Mouse (Mus musculus): ENCODE results near the gene Vash2. TPM values are rescaled to one million over a fixed set of nuclear protein-coding genes. Genes with fewer than 3 reads are reported as not detected.

Vash2 gene
- polyA plus RNA-seq, 1 experiment from 2014 or later, result 1.5 TPM

Other genes with a start within 250 kb of the Vash2 start
- 3.6 and 4.5 TPM in 2 replicates for gene Rps6kc1, start 67.5 kb downstream of the Vash2 start, polyA plus RNA-seq (2015; fragmentation: Nextera tagmentation; extraction: Ambion mirVana)
- 16.4 and 17.0 TPM in 2 replicates for gene Angel2, start 54.2 kb downstream of the Vash2 start, polyA plus RNA-seq (2015; fragmentation: Nextera tagmentation; extraction: Ambion mirVana)
- 4.3 and 5.0 TPM in 2 replicates for gene Flvcr1, start 46.9 kb upstream of the Vash2 start, polyA plus RNA-seq (2015; fragmentation: Nextera tagmentation; extraction: Ambion mirVana)
- gene Spata45, start 57.3 kb upstream of the Vash2 start, polyA plus RNA-seq (2015; fragmentation: Nextera tagmentation; extraction: Ambion mirVana), result not detected in 2 replicates
- gene Tatdn3, start 83.6 kb upstream of the Vash2 start, polyA plus RNA-seq (2015; fragmentation: Nextera tagmentation; extraction: Ambion mirVana), result 8.6 and 10.3 TPM in 2 replicates
- 16.7 and 18.1 TPM in 2 replicates for gene Nsl1, start 83.7 kb upstream of the Vash2 start, polyA plus RNA-seq (2015; fragmentation: Nextera tagmentation; extraction: Ambion mirVana)
- 2.6 and 3.1 TPM in 2 replicates for gene Batf3, start 118.6 kb upstream of the Vash2 start, polyA plus RNA-seq (2015; fragmentation: Nextera tagmentation; extraction: Ambion mirVana)
- gene Fam71a, start 185.5 kb upstream of the Vash2 start, polyA plus RNA-seq (2015; fragmentation: Nextera tagmentation; extraction: Ambion mirVana), result not detected in 2 replicates
- 1.3 TPM in 2 replicates for gene Atf3, start 238.7 kb upstream of the Vash2 start, polyA plus RNA-seq (2015; fragmentation: Nextera tagmentation; extraction: Ambion mirVana)

All from liver, embryonic 13.5 days (tissue).